Mouse (Mus musculus) kidney, embryonic 14.5 days (tissue): ENCODE data around the gene Fkbp9. TPM values are rescaled to one million over a fixed set of nuclear protein-coding genes. Genes with fewer than 3 reads are reported as not detected.

Experiments
- ATAC-seq: fragments of 200-750 bp; cut with Nextera tagmentation; 2 replicates; pipeline ENCODE4 v1.8.0; 2017; ENCODE audit warnings: moderate number of reproducible peaks, mild to moderate bottlenecking, moderate TSS enrichment, moderate library complexity; ENCODE audit not compliant: low FRiP score, low TSS enrichment
- H3K27ac ChIP-seq: fragments of 300-500 bp; sonication (generic); 2 replicates; pipeline ENCODE4 v1.5.1; 2014; ENCODE audit warnings: low read depth, mild to moderate bottlenecking, low read length, moderate library complexity, mixed read lengths
- H3K27me3 ChIP-seq: fragments of 300-500 bp; sonication (generic); 2 replicates; pipeline ENCODE4 v1.6.1; 2014; ENCODE audit warnings: mild to moderate bottlenecking, low read length; ENCODE audit not compliant: control insufficient read depth, insufficient read depth
- H3K36me3 ChIP-seq: fragments of 300-500 bp; sonication (generic); 2 replicates; pipeline ENCODE4 v1.6.1; 2014; ENCODE audit warnings: low read length, mixed read lengths; ENCODE audit not compliant: control insufficient read depth, insufficient read depth
- H3K4me1 ChIP-seq: fragments of 300-500 bp; sonication (generic); 2 replicates; pipeline ENCODE4 v1.6.1; 2014; ENCODE audit warnings: low read length, mixed read lengths; ENCODE audit not compliant: control insufficient read depth, insufficient read depth
- H3K4me2 ChIP-seq: fragments of 300-500 bp; sonication (generic); replicated peaks from 2 replicates; pipeline ENCODE4 v1.6.1; 2014; ENCODE audit warnings: low read depth, mild to moderate bottlenecking, low read length
- H3K4me3 ChIP-seq: fragments of 300-500 bp; sonication (generic); 2 replicates; pipeline ENCODE4 v1.5.1; 2014; ENCODE audit warnings: mild to moderate bottlenecking, low read length
- H3K9ac ChIP-seq: fragments of 300-500 bp; sonication (generic); 2 replicates; pipeline ENCODE4 v1.6.1; 2014; ENCODE audit warnings: low read depth, mild to moderate bottlenecking, low read length, moderate library complexity
- H3K9me3 ChIP-seq: fragments of 300-500 bp; sonication (generic); 2 replicates; pipeline ENCODE4 v1.6.1; 2016; ENCODE audit warnings: low read length; ENCODE audit not compliant: control insufficient read depth
- WGBS: fragments of 180-500 bp; shearing (Covaris S2); extraction: QIAGEN DNeasy Blood & Tissue Kit; methylation state at CpG from one replicate; pipeline ENCODE4 v1.1.7; 2014; 5-methylcytosine and 5-hydroxymethylcytosine counted together
- polyA plus RNA-seq: library from polyadenylated mRNA; unstranded; fragments of >200 nt; fragmentation: Nextera tagmentation; extraction: Ambion mirVana; gene quantifications from 2 replicates; pipeline ENCODE4 v1.2.1, GENCODE M21; 2014

Gene Fkbp9
- 56.1 and 103 TPM in 2 replicates for polyA plus RNA-seq

DNA sequence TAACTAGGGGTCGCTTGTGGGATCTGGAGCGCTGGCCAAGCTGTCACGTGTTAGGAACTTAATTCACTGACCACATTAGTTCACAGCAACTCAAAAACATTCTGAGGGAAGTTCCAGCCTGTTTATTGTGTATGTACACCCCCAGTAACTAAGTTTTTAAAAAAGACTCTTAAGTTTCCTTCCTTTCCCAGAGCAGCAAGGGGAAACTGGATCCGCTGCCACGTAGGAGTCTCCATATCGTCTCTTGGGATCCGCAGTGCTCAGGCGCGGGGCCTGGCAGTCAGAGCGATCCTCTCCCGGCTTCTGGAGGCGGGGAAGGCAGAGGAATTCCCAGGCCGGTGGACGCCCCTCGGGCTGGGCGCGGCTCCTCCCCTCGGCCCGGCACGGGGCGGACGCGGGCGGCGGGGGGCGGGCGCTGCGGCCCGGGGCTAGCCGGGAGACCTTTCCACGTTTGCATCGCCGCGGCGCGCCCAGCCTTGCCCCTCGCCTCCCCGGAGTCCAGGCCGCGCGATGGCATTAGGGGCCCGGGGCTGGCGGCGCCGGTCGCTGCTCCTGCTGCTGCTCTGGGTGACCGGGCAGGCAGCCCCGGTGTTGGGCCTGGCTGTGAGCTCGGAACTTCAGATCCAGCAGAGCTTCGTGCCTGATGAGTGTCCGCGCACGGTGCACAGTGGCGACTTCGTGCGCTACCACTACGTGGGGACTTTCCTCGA lies at the start of gene Fkbp9:
Gene Fkbp9 (plus strand): TSS at position 363 of the 710 bp plus-strand sequence.
- Histone ChIP-seq H3K27me3 (no peaks in the 10 kb centered on the region), H3K4me1 (no peaks in the 10 kb centered on the region), H3K27ac (peak within 1 kb of the TSS; percentile 60), H3K9ac (peak within 1 kb of the TSS; percentile 82), H3K9me3 (no peaks in the 10 kb centered on the region), H3K4me3 (peak within 1 kb of the TSS; percentile 76), H3K4me2 (peak within 1 kb of the TSS; percentile 70), H3K36me3 (peaks cover 13% of the 10 kb centered on the region)
- WGBS: under 1% methylated on average over 52 of the region's 58 CpGs
- ATAC-seq: peak; percentile 98

DNA sequence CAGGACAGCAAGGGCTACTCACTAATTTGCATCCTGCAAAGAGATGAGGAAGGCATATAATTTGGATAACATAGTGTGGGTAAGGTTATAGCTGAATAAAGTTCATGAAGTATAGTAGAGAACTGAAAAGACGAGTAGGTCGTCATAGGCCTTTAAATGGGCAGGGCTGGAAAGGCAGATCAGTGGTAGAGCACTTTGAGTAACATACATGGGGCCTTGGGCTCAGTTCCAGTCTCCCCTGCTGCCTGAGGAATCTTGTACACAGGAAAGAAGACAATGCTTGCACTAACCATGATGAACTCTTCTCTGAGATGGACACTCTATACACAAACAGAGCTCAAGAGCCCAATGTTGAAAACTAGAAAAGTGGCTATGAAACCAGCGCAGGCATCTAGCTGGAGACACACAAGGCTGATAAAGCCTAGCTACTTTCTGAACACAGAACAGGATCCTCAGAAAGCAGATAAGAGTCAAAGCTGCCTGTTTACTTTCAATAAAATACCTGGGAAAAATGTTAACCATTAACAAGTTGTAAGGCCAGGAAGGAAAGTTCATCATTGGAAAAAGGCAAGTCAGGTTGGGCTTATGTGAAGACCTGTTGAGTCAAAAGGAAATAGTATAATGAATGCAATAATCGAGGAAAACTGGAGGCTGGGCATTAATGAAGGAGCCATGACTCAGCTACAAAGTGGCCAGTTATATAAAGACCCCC lies 48.1 kb upstream of the Fkbp9 start:
- Histone ChIP-seq H3K4me2 (no peak overlapping the region), H3K27me3 (no peaks in the 10 kb centered on the region), H3K4me1 (no peaks in the 10 kb centered on the region), H3K27ac (no peak overlapping the region), H3K4me3 (no peak overlapping the region), H3K9ac (no peak overlapping the region), H3K9me3 (no peaks in the 10 kb centered on the region), H3K36me3 (peaks cover 42% of the 10 kb centered on the region)
- 84% methylated on average over 4 of the region's 4 CpGs for WGBS
- no peak for ATAC-seq

DNA sequence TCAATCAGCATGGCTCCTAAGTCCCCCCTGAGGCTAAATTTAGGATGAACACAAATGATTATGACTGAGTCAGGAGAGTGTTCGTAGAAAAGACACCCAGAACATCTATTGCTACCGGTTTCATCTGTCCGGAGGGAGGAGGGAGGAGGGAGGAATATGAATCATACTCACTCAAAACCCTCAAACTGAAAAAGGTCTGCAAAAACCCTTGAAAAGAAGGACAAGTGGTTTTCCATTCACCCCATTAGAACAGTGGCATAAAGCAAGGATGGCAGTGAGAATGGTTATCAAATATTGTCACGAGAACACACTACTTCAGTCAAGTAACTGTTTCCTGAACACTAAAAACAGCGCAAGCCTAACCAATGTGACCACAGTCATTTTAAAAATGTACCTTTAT lies 46.8 kb upstream of the Fkbp9 start:
- Histone ChIP-seq H3K4me2 (no peak overlapping the region), H3K4me3 (no peak overlapping the region), H3K9ac (no peak overlapping the region), H3K27me3 (no peaks in the 10 kb centered on the region), H3K4me1 (no peaks in the 10 kb centered on the region), H3K9me3 (no peaks in the 10 kb centered on the region), H3K27ac (no peak overlapping the region), H3K36me3 (peaks cover 35% of the 10 kb centered on the region)
- 88% methylated on average over 5 of the region's 5 CpGs for WGBS
- ATAC-seq: no peak

DNA sequence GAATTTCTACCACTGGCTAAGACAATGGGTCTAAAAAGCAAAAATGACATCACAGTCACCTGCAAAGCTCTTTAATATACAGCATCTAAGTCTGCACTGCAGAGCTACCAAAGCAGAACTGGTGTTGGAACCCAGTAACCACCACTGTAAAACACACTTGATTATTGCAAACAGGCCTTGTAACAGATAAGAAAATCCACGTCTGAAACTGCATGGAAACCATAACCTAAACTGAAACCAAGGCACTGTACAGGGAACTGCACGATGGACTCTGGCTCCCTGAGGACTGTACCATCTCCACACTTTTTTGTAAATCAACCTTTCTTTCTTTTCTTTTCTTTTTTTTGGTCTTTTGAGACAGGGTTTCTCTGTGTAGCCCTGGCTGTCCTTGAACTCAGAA lies 44.2 kb upstream of the Fkbp9 start:
- peaks cover 23% of the 10 kb centered on the region for H3K36me3 ChIP-seq

DNA sequence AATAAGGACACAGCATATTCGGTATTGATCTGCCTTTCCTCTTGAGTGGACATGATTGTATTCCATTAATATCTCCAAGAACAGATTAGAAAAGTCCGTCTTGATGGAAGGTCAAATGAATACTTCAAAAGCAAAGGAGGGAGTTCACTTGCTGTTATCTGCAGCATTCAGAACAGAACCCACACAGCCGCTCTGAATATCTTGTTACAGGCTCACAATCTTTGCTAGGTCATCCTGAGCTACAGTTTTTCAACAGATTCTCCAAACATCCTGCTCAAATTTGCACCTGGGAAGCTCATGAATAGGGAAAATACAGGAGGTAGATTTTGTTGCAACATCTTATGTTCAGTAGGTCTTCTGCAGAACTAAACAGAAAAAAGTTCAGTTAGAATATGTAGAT lies 42.5 kb upstream of the Fkbp9 start:
- H3K27me3 ChIP-seq: no peaks in the 10 kb centered on the region
- ATAC-seq: no peak
- no peak overlapping the region for H3K27ac ChIP-seq
- H3K4me2 ChIP-seq: no peak overlapping the region
- H3K4me1 ChIP-seq: peaks cover 6% of the 10 kb centered on the region; the same call in 1 of the 2 replicates
- no peak overlapping the region for H3K9ac ChIP-seq
- H3K4me3 ChIP-seq: no peak overlapping the region
- H3K36me3 ChIP-seq: peaks cover 13% of the 10 kb centered on the region
- no peaks in the 10 kb centered on the region for H3K9me3 ChIP-seq
- 80% methylated on average over 3 of the region's 3 CpGs for WGBS

More for the DNA sequence above, 44.2 kb upstream of the Fkbp9 start:
- Histone ChIP-seq H3K27me3 (no peaks in the 10 kb centered on the region), H3K27ac (no peak overlapping the region), H3K9me3 (no peaks in the 10 kb centered on the region), H3K4me3 (no peak overlapping the region), H3K9ac (no peak overlapping the region), H3K4me1 (no peaks in the 10 kb centered on the region), H3K4me2 (no peak overlapping the region)
- no peak for ATAC-seq
- 93% methylated on average over 2 of the region's 2 CpGs for WGBS

DNA sequence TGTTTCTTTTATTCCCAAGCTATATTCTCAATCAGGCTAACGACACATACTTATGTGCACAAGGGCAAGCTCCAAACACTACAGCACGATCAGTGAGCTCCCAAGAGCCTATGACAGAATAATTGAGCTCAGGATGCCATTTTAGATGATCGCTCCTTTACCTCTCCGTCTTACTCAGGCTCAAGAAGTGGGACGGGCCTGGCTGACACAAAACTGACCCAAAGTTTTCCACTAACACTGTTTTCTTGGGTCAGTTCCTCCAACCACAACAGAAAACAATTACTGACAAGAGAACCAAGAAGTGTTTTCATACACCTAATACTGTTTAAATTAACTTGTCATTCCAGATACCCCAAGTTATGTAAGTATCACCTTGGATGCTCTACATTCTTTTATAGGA lies 37.0 kb upstream of the Fkbp9 start:
- 85% methylated on average over 5 of the region's 5 CpGs for WGBS
- peaks cover 17% of the 10 kb centered on the region for H3K4me1 ChIP-seq
- no peaks in the 10 kb centered on the region for H3K36me3 ChIP-seq
- peak overlapping the region; percentile 71; the same call in 1 of the 2 replicates for H3K4me2 ChIP-seq
- no peak overlapping the region for H3K27ac ChIP-seq
- no peaks in the 10 kb centered on the region for H3K9me3 ChIP-seq
- H3K4me3 ChIP-seq: peak overlapping the region; percentile 70; the same call in 1 of the 2 replicates
- ATAC-seq: no peak
- H3K27me3 ChIP-seq: no peaks in the 10 kb centered on the region
- H3K9ac ChIP-seq: no peak overlapping the region

DNA sequence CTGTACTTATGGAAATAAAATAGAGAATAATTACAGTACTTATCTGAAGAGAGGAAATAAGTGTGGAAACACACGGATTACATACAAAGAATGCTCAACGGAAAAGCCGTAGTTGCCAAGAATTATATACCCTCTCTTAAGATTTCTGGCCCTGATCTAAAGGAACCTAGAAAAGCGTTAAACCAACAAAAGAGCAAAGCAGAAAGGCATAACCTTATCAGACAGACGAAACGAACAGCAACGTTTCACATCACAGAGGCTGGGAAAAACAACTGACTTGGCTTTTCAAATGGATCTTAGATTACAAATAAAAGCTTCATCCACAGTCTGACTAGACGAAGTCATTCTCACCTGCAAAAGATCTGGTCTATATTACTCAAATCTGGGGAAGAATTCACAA lies 35.6 kb upstream of the Fkbp9 start:
- H3K4me3 ChIP-seq: peak overlapping the region; percentile 70
- ATAC-seq: no peak
- H3K27ac ChIP-seq: peak overlapping the region; percentile 99
- peak overlapping the region; percentile 90 for H3K9ac ChIP-seq
- 4% methylated on average over 8 of the region's 8 CpGs for WGBS
- H3K4me2 ChIP-seq: peak overlapping the region; percentile 71
- peaks cover 17% of the 10 kb centered on the region for H3K4me1 ChIP-seq
- no peaks in the 10 kb centered on the region for H3K27me3 ChIP-seq
- H3K36me3 ChIP-seq: no peaks in the 10 kb centered on the region
- no peaks in the 10 kb centered on the region for H3K9me3 ChIP-seq

DNA sequence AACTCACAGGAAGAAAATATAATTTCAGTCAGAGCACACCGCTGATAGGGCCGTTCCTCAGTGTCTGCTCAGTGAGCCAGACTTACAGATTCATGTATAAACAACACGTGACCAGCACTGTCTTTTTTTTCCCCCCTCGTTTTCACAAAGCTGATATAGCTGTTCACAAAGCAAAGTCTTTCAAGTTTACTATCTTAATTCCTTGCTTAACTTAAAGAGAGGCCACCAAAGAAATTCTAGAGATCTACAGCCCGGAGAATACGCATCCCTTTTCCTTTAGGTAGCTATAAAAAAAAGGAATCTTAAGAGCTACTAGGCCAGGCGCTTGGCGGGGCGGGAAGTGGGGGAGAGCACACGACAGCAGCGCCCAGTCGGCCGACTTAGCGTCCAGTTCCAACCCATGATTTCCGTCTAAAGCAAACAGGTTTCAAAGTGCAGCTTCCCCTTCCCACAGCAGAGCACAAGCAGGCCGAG lies 35.2 kb upstream of the Fkbp9 start:
- H3K27ac ChIP-seq: peak overlapping the region; percentile 99
- peaks cover 17% of the 10 kb centered on the region for H3K4me1 ChIP-seq
- H3K4me3 ChIP-seq: peak overlapping the region; percentile 70
- peak overlapping the region; percentile 90 for H3K9ac ChIP-seq
- ATAC-seq: peak; percentile 18; the same call in 1 of the 2 replicates
- WGBS: 0% methylated on average over 16 of the region's 16 CpGs
- no peaks in the 10 kb centered on the region for H3K9me3 ChIP-seq
- no peaks in the 10 kb centered on the region for H3K36me3 ChIP-seq
- peak overlapping the region; percentile 71 for H3K4me2 ChIP-seq
- no peaks in the 10 kb centered on the region for H3K27me3 ChIP-seq
